Mouse (Mus musculus) regulatory T cell (primary cell): ENCODE measurements around the gene Nfe2l1.
"Not testable (repeated sequence)": the region's sequence is repeated elsewhere in the genome, so short reads cannot be mapped to it uniquely, and the experiment has no call there.

ENCODE experiments used
- in situ Hi-C: fragments of 300-600 bp; cut with MboI, MseI; formaldehyde crosslinking; loops from one replicate; pipeline ENCODE4 v1.15.1; 2025; ENCODE audit warnings: high pct_unique_total_duplicates

Gene Nfe2l1

GRCm38 (mm10) chr11:96786731-96787450, 42.9 kb downstream of the Nfe2l1 start:
- in situ Hi-C loops: no loop called here

GRCm38 (mm10) chr11:96784847-96785246, 44.9 kb downstream of the Nfe2l1 start:
- in situ Hi-C loops: not testable (repeated sequence)

GRCm38 (mm10) chr11:96781425-96781824, 48.3 kb downstream of the Nfe2l1 start:
- in situ Hi-C loops: no loop called here

- in situ Hi-C loops: no loop called here
Measured at GRCm38 (mm10) chr11:96780306-96780705, 49.5 kb downstream of the Nfe2l1 start.

- in situ Hi-C loops: not testable (repeated sequence)
Measured at GRCm38 (mm10) chr11:96778061-96778627, 51.6 kb downstream of the Nfe2l1 start.

GRCm38 (mm10) chr11:96776968-96777962, 52.5 kb downstream of the Nfe2l1 start, which contains the start of gene Snx11:
Gene Snx11 (minus strand): TSS chr11:96777559.
- in situ Hi-C loops: no loop called here

- in situ Hi-C loops: no loop called here
Measured at GRCm38 (mm10) chr11:96776068-96776467, 53.7 kb downstream of the Nfe2l1 start.

- in situ Hi-C loops: no loop called here
Measured at GRCm38 (mm10) chr11:96775665-96776064, 54.1 kb downstream of the Nfe2l1 start.

- in situ Hi-C loops: no loop called here
Measured at GRCm38 (mm10) chr11:96775063-96775462, 54.7 kb downstream of the Nfe2l1 start.

- in situ Hi-C loops: no loop called here
Measured at GRCm38 (mm10) chr11:96774536-96774935, 55.2 kb downstream of the Nfe2l1 start.

- in situ Hi-C loops: no loop called here
Measured at GRCm38 (mm10) chr11:96772413-96772812, 57.4 kb downstream of the Nfe2l1 start.

- in situ Hi-C loops: no loop called here
Measured at GRCm38 (mm10) chr11:96771274-96771975, 58.3 kb downstream of the Nfe2l1 start.

GRCm38 (mm10) chr11:96768240-96768639, 61.5 kb downstream of the Nfe2l1 start:
- in situ Hi-C loops: loop anchor here (10.0 kb wide), 1 partner anchor 453 kb away; the partner anchor contains the start of gene Hoxb4
